Mouse (Mus musculus) CH12.LX (cell line): Measurements from ENCODE around the gene Hipk2. TPM values are rescaled to one million over a fixed set of nuclear protein-coding genes. Genes with fewer than 3 reads are reported as not detected.

Experiments
- DNase-seq: peaks from one replicate; pipeline ENCODE4 v3.0.0-alpha.2; 2013; ENCODE audit errors: extremely low read depth
- H3K27ac ChIP-seq: 2 replicates; pipeline ENCODE4 v1.5.1; 2012; ENCODE audit warnings: low read depth, mild to moderate bottlenecking, control low read depth, moderate library complexity; ENCODE audit not compliant: insufficient read depth
- H3K27me3 ChIP-seq: replicated peaks from 2 replicates; pipeline ENCODE3; 2012; ENCODE audit warnings: inconsistent platforms
- H3K36me3 ChIP-seq, 2 experiments: replicated peaks in 1 of 2; 2 replicates each; pipeline versions ENCODE3 to v1.6.1; 2012; ENCODE audit warnings: inconsistent platforms in 1 of 2, low read length in 1 of 2, mild to moderate bottlenecking in 1 of 2, mixed read lengths in 1 of 2, moderate library complexity in 1 of 2; ENCODE audit not compliant: control insufficient read depth in 1 of 2, insufficient read depth in 1 of 2
- H3K4me1 ChIP-seq, 2 experiments: 2 replicates each; pipeline ENCODE4 v1.6.1; 2012; ENCODE audit warnings: inconsistent platforms in 1 of 2, moderate library complexity in 1 of 2; ENCODE audit not compliant: insufficient read depth in 2 of 2, control insufficient read depth in 1 of 2
- H3K4me2 ChIP-seq: 2 replicates; pipeline ENCODE4 v1.6.1; 2012; ENCODE audit warnings: low read depth, mild to moderate bottlenecking, control low read depth; ENCODE audit not compliant: poor library complexity, insufficient read depth, severe bottlenecking
- H3K4me3 ChIP-seq, 3 experiments: fragments of 150-350 bp in 1 of 3; sonication (generic) in 1 of 3; replicated peaks in 1 of 3; 2 replicates each; pipeline versions ENCODE3 to v1.5.1; 2011 to 2012; ENCODE audit warnings: low read depth in 2 of 3, low read length in 2 of 3, mild to moderate bottlenecking in 2 of 3, moderate library complexity in 2 of 3, control low read depth in 1 of 3, improper control_type of control experiment in 1 of 3, inconsistent platforms in 1 of 3, mixed read lengths in 1 of 3; ENCODE audit not compliant: poor library complexity in 1 of 3
- H3K79me2 ChIP-seq: replicated peaks from 2 replicates; pipeline ENCODE4 v1.6.1; 2012; ENCODE audit warnings: mild to moderate bottlenecking, moderate library complexity; ENCODE audit not compliant: control insufficient read depth, poor library complexity, insufficient read depth, severe bottlenecking; ENCODE audit errors: extremely low read depth
- H3K9ac ChIP-seq: 2 replicates; pipeline ENCODE4 v1.6.1; 2012; ENCODE audit warnings: low read depth, mild to moderate bottlenecking, control low read depth, moderate library complexity; ENCODE audit not compliant: insufficient read depth
- H3K9me3 ChIP-seq: replicated peaks from 2 replicates; pipeline ENCODE3; 2012; ENCODE audit warnings: low read length, inconsistent platforms, mixed read lengths
- EP300 ChIP-seq: IDR thresholded peaks from 2 replicates; pipeline ENCODE4 v1.6.1; 2011; ENCODE audit warnings: low read length, improper control_type of control experiment
- ETS1 ChIP-seq: conservative IDR thresholded peaks from 2 replicates; pipeline ENCODE4 v1.6.1; 2012; ENCODE audit warnings: low read depth, mild to moderate bottlenecking, inconsistent platforms, low read length, improper control_type of control experiment, moderate library complexity
- IRF4 ChIP-seq: IDR thresholded peaks from 2 replicates; pipeline ENCODE4 v1.6.1; 2014; ENCODE audit warnings: low read depth, mild to moderate bottlenecking, inconsistent platforms, low read length, improper control_type of control experiment
- JUN ChIP-seq: IDR thresholded peaks from 2 replicates; pipeline ENCODE4 v1.6.1; 2011; ENCODE audit warnings: low read depth, mild to moderate bottlenecking, low read length, improper control_type of control experiment, moderate library complexity; ENCODE audit not compliant: insufficient read depth
- JUND ChIP-seq: conservative IDR thresholded peaks from 2 replicates; pipeline ENCODE4 v1.6.1; 2011; ENCODE audit warnings: low read depth, low read length, improper control_type of control experiment
- MEF2A ChIP-seq: IDR thresholded peaks from 2 replicates; pipeline ENCODE4 v1.6.1; 2014; ENCODE audit warnings: low read depth, mild to moderate bottlenecking, inconsistent platforms, low read length, improper control_type of control experiment, borderline replicate concordance
- MXI1 ChIP-seq: IDR thresholded peaks from 2 replicates; pipeline ENCODE4 v1.6.1; 2011; ENCODE audit warnings: mild to moderate bottlenecking, low read depth, low read length, improper control_type of control experiment
- NRF1 ChIP-seq: IDR thresholded peaks from 2 replicates; pipeline ENCODE4 v1.6.1; 2014; ENCODE audit warnings: low read depth, mild to moderate bottlenecking, inconsistent platforms, low read length, improper control_type of control experiment, moderate library complexity
- PAX5 ChIP-seq: IDR thresholded peaks from 2 replicates; pipeline ENCODE4 v1.6.1; 2012; ENCODE audit warnings: low read length, inconsistent platforms, mixed read lengths
- POLR2A ChIP-seq: IDR thresholded peaks from 2 replicates; pipeline ENCODE4 v1.6.1; 2011; ENCODE audit warnings: low read depth, mild to moderate bottlenecking, improper control_type of control experiment, low read length
- RCOR1 ChIP-seq: conservative IDR thresholded peaks from 2 replicates; pipeline ENCODE4 v1.6.1; 2012; ENCODE audit warnings: low read depth, mild to moderate bottlenecking, inconsistent platforms, low read length, improper control_type of control experiment
- SIN3A ChIP-seq: IDR thresholded peaks from 2 replicates; pipeline ENCODE4 v1.6.1; 2012; ENCODE audit warnings: low read length, improper control_type of control experiment, inconsistent platforms
- SMC3 ChIP-seq: IDR thresholded peaks from 2 replicates; pipeline ENCODE4 v1.6.1; 2011; ENCODE audit warnings: low read depth, low read length, improper control_type of control experiment
- dilution Hi-C: fragments of 300-500 bp; cut with MboI; formaldehyde crosslinking; loops from 2 replicates; pipeline ENCODE4 v1.14.3; 2020; ENCODE audit warnings: low sequenced_read_pairs; ENCODE audit not compliant: extremely low pct_unique_long_range_greater_than_20kb, extremely low pct_ligation_motif_present
- in situ Hi-C: fragments of 300-500 bp; cut with MboI; formaldehyde crosslinking; loops from 3 replicates; pipeline ENCODE4 v1.14.3; 2019; ENCODE audit warnings: low sequenced_read_pairs, low pct_ligation_motif_present, low pct_unique_long_range_greater_than_20kb, mixed read lengths
- polyA plus RNA-seq: library from polyadenylated mRNA; unstranded; fragments of >175 nt; gene quantifications from 2 replicates; pipeline ENCODE4 v1.2.1, GENCODE M21; 2012; ENCODE audit warnings: low read depth; ENCODE audit not compliant: insufficient read length
- total RNA-seq, 2 experiments: library from RNA; depleted of rRNA; stranded (reverse); fragments of 300-350 nt in 1 of 2; fragments of >200 nt in 1 of 2; gene quantifications; 2 replicates each; pipeline ENCODE4 v1.2.3; 2012 to 2014

Gene Hipk2
- total and polyA plus RNA-seq, 3 experiments = 1.6 to 5.3 (median 2.6) TPM

DNA sequence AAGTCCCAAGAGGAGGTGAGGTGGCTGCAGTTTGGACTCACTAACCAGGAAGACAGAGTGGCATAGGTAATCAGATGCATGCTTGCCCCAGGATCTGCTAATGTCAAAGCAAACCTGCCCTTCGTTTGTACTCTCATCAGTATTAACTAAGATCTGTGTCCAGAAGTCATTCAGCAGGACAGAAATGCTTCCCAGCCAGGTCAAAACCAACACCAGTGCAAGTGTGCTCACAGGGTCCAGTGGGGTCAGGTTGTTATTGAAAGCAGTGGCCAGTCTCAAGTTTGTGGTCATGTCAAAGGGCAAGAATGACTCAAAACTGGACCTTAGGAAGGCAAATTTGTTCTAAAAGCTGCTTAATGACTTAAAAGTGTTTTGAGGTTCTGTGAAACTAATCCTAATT is 9.6 kb downstream of the Hipk2 start:
- in situ Hi-C loops = no loop called here
- Histone ChIP-seq H3K9ac (no peak overlapping the region), H3K27ac (no peak overlapping the region), H3K27me3 (no peaks in the 10 kb centered on the region), H3K4me3 (no peak overlapping the region), H3K9me3 (no peaks in the 10 kb centered on the region), H3K4me1 (peaks cover 20 to 24% of the 10 kb centered on the region in 2 experiments), H3K4me2 (no peak overlapping the region), H3K79me2 (no peaks in the 10 kb centered on the region), H3K36me3 (no peaks in the 10 kb centered on the region)
- DNase-seq = no peak
- peak; percentile 82 for TF ChIP-seq IRF4
- peak; percentile 29 for TF ChIP-seq EP300
- TF ChIP-seq NRF1 = no peak
- peak; percentile 46; the same call in 1 of the 2 replicates for TF ChIP-seq MEF2A
- no peak for TF ChIP-seq ETS1
- peak; percentile 21; the same call in 1 of the 2 replicates for TF ChIP-seq JUND
- dilution Hi-C loops = no loop called here

DNA sequence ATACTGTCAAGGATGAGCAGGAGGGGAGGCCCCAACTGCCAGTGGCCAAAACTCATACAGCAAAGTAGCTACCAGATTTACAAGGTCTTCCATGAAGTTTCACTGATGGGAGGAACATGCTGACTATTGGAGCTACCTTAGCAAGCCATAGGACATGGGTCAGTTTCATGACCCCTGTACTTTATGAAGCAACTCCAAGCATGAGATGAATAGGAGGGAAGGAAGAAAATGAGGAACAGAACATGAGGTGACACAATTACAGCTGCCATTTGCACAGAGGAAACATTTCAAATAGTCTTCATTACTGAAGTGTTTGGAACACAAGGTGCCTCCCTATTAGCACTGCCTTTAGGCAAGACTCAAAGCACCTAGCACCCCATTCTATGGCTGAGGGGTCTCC is 10.2 kb downstream of the Hipk2 start:
- Histone ChIP-seq H3K4me1 (peaks cover 19 to 20% of the 10 kb centered on the region in 2 experiments), H3K4me3 (no peak overlapping the region), H3K79me2 (no peaks in the 10 kb centered on the region), H3K4me2 (no peak overlapping the region), H3K36me3 (no peaks in the 10 kb centered on the region), H3K27me3 (no peaks in the 10 kb centered on the region), H3K9ac (no peak overlapping the region), H3K27ac (no peak overlapping the region), H3K9me3 (no peaks in the 10 kb centered on the region)
- DNase-seq = no peak
- dilution Hi-C loops = no loop called here
- TF ChIP-seq SMC3 (no peak), MXI1 (no peak), ETS1 (no peak), NRF1 (no peak), SIN3A (no peak), RCOR1 (no peak), PAX5 (no peak), POLR2A (no peak)
- TF ChIP-seq, all 38 proteins: peak for 0
- in situ Hi-C loops = no loop called here

DNA sequence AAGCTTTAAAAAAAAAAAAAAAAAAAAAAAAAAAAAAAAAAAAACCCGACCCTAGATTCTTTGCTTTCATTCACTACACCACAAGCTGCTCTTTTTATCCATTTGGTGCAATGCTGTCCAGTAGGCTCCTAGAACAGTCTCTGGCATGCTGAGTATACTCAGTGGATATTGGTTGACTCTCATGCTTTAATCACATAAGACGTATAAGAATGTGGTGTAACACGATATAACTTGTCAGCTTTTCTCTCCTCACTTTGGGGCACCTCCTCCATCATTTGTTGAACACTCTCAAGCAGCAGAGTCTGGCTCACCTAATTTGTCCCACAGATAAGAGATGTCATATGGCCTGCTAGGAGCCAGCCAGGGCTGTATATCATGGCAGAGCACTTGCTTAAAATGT is 12.4 kb downstream of the Hipk2 start:
- no peak overlapping the region for H3K27ac ChIP-seq
- dilution Hi-C loops = no loop called here

More for the DNA sequence above, 12.4 kb downstream of the Hipk2 start:
- no peak overlapping the region for H3K4me3 ChIP-seq
- no peaks in the 10 kb centered on the region for H3K27me3 ChIP-seq
- no peaks in the 10 kb centered on the region for H3K36me3 ChIP-seq
- no peak for DNase-seq
- no peak overlapping the region for H3K9ac ChIP-seq
- H3K4me2 ChIP-seq = no peak overlapping the region
- TF ChIP-seq NRF1 (no peak), IRF4 (no peak), JUN (no peak)
- in situ Hi-C loops = no loop called here
- peaks cover 16 to 19% of the 10 kb centered on the region in 2 experiments for H3K4me1 ChIP-seq
- no peaks in the 10 kb centered on the region for H3K9me3 ChIP-seq
- H3K79me2 ChIP-seq = no peaks in the 10 kb centered on the region
